Mouse (Mus musculus) left cerebral cortex, postnatal 36 days (tissue): ENCODE data around the gene Rasl11a. TPM values are rescaled to one million over a fixed set of nuclear protein-coding genes. Genes with fewer than 3 reads are reported as not detected.
A peak's percentile ranks its signal among the peaks of the same experiment; 100 is the strongest.

Experiments
- DNase-seq, 2 experiments: peaks; one replicate each; pipeline ENCODE4 v3.0.0; 2021 to 2022; ENCODE audit warnings: low spot score in 2 of 2, mixed read lengths in 1 of 2
- intact Hi-C: fragments of 180-260 bp; cut with DNase I; formaldehyde crosslinking; loops from one replicate; pipeline ENCODE4 v1.15.1; 2025
- total RNA-seq, 2 experiments: library from RNA; stranded (reverse); gene quantifications; 2 replicates each; pipeline ENCODE4 v1.2.3; 2021

The Rasl11a gene
- 1 to 10 TPM; 6.7 to 9.1 TPM for total RNA-seq

DNA sequence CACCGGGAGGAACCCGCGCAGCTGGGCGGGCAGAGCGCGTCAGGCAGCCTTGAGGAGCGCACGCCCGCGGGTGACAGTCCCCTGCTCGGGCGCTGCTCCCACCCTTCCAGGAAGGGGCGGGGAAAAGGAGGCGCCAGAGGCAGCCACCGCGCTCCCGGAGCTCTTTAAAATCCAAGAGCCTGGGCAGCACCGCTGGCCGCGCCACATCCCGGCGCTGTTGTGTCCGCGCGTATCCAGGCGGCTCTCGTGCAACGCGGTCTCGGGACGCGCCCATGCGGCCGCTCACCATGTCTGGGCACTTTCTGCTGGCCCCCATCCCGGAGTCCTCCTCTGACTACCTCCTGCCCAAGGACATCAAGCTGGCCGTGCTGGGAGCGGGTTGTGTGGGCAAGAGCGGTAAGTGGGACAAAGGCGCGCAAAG is at the start of gene Rasl11a:
Gene Rasl11a, plus strand, starts transcription at position 127 of the 421 bp plus-strand sequence.
- DNase-seq, result peak; percentile 79 to 84
- intact Hi-C loops, result loop anchor here (5.0 kb wide), 2 partner anchors 52 to 138 kb away; no protein-coding TSS in a partner anchor

DNA sequence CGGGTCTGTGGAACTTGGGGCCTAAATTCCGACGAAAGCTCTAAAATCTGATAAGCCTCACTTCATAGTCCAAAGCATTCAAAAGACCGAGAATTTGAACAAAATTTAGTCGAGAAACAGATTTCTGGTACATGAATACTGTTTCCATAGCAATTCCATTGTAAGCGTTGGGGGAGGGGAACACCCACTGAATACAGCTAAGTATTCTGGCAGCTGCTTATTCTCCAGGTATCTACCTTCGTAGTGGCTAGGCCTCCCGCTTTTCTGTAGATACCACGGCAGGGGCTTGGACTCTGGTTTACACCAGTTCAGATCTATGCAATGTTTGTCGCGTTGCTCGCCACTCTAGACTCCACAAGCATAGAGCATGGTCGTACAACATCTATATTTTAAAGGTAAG is 49.1 kb upstream of the Rasl11a start:
- intact Hi-C loops, result loop anchor here (2.0 kb wide), 1 partner anchor 37 kb away; the partner anchor contains the start of gene Rpl21

DNA sequence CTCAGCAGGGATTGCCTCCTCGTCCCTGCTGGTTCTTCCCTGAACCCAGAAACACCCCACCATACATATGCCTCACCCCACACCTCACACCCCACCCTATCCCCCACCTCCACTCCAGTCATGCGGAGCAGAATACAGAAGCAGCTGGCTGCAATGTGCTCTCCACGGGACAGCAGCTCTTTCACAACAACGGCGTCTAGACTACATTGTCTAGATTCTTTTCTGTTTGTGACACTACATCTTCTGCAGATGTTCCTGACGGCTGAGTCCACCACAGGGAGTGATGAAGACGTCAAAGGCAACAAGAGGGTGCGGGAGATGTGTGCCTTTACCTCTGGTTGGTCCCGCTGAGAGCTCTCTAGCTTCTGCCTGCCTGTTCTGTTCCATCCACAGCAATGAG is 46.8 kb upstream of the Rasl11a start:
- intact Hi-C loops, result no loop called here
- no peak for DNase-seq

More for the DNA sequence above, 49.1 kb upstream of the Rasl11a start:
- no peak for DNase-seq

DNA sequence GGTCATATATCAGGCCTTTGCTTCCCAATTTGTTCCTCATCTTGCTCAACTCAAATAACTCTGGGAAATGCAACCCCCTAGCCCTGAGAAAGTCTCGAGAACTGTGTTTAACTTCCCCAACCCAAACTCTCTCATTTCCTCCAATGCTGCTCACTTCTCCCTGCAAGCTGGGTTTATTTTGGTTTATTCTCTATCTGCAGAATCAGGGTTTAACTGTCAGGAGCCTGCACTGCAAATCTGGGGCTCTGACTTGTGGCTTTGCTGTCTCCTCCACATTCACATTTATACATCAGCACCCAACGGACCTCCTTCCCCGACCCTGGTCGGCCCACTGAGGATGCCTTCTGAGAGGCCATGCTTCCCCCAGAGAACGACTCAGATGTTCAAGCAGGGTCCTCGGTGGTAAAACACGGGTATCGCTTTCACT is 38.9 kb upstream of the Rasl11a start:
- DNase-seq, result no peak
- intact Hi-C loops, result no loop called here

DNA sequence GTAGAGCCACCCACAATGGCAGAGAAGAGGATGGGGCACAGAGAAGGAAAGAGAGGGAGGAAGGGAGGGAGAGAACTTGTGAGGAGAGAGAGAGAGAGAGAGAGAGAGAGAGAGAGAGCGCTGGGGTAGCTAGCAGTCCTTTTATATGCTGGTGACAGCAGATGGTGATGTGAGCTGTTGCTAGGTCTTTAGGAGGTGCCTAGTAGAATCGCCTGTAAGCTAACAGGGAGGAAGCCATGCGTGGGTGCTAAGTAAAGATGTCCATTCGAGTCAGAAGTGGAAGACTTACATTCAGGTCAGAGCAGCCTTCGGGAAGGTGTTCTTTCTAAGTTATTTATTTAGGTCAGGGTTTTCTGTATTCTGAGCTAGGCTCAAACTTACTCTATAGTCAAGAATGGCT is 34.9 kb upstream of the Rasl11a start:
- intact Hi-C loops, result no loop called here
- DNase-seq, result no peak

DNA sequence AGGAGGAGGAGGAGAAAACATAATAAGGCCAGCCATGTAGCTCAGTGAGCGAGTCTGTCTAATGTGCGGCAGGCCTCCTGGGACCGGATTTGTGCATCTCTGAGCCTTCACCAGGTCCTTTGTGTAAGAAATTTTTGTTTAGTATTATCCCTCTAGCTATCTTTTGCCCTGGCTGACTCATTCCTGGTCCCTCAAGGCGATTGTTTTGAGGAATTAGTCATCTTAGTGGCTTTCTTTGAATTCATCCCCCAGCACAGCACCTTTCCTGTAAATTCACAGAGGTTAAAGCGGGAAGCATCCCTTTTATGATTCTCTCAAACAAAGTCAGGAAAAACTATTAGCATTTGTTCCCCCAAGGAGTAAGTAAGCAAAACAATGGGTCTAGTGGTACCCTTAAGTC is 32.0 kb upstream of the Rasl11a start:
- intact Hi-C loops, result no loop called here
- DNase-seq, result no peak

DNA sequence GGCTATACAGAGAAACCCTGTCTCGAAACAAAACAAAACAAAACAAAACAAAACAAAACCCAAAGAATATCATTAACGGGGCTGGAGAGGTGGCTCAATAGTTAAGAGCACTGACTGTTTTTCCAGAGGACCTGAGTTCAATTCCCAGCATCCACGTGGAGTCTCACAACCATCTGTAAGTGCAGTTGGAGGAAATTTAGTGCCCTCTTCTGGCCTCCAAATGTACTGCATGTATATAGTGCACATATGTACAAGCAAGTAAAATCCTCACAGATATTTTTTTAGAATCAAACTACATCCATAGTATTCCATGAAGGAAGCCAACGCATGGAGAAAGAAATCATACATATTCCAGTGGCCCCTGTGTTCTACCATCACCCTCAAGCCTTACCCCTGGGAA is 31.4 kb upstream of the Rasl11a start:
- no peak for DNase-seq
- intact Hi-C loops, result no loop called here

DNA sequence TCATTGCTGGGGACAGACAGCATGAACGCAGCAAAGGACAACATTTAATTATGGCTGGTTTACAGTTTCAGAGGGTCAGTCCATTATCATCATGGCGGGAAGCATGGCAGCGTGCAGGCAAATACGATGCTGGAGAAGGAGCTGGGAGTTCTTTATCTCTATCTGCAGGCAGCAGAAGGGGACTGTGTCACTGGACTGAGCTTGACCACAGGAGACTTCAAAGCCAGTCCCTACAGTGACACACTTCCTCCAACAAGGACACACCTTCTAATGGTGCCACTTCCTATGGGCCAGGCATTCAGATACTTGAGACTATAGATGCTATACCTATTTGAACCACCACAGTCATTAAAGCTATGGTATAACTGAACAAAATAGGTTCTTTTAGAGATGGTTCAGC is 29.5 kb upstream of the Rasl11a start:
- DNase-seq, result no peak
- intact Hi-C loops, result no loop called here

DNA sequence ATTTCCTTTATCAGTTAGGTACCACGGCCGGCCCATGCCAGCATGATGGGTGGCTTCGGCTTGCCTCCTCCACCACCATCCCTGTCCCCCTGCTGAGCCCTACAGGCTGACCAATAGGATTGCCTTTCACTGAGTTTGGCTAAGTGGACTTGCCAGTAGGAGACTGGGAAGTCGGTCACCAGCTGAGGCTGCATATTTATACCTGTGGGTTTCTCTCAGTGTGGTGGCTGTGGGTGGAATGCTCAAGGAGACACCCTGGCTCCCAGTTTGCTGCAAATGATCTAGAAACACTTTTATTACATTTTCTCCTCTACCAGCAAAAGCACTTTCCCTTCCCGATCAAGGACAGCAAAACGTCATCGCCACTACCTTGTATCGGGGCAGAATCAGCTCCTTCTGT is 27.3 kb upstream of the Rasl11a start:
- no peak for DNase-seq
- intact Hi-C loops, result no loop called here

DNA sequence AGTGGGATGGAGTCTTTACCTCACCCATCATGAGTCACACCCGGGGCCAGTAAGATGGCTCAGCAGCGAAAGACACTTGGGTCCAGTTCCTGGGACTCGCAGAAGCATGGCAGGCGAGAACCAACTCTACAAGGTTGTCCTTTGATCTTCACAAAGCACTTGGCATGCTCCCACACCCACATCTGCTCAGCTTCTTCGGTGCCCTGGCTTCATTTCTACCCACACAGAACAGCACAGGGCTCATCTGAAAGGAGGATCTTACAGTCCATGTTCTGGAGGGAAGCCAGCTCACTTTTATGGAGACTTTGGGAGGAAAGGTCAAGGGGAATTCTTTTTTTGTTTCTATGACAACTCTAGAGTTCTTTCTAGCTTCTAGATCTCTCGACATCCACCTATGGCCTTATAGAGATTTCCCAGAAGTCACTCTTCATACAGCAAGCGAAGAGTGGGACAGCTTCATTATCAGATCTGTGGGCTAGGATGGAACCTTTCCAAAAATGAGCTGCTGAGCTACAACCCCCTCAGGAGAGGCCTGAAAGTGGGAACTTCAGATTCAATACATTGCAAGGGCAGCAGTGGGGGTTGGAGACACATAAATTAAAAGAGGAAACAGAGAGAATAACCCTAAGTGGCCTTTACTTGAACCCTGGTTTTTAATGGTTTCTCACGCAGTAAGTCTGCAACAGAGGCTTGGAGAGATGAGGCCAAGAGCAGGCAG is 25.8 kb upstream of the Rasl11a start:
- intact Hi-C loops, result no loop called here
- DNase-seq, result no peak

DNA sequence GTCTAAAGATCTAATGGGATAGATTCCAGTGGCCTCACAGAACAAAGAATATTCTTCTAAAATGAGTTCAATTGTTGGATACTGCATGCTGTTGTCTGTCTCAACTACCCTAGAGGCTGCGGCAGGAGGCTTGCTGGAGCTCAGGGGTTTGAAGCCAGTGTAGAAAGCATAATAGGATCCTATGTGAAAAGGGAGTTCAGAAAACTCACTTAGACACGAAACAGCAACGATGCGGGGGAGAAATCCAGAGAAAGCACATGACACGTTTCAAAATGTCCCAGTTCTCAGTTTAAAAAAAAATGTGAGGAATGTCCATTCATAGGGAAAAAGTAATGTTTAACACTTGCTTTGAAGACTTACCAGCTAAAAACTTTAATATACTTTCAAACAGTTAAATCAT is 21.9 kb upstream of the Rasl11a start:
- intact Hi-C loops, result no loop called here
- DNase-seq, result no peak

DNA sequence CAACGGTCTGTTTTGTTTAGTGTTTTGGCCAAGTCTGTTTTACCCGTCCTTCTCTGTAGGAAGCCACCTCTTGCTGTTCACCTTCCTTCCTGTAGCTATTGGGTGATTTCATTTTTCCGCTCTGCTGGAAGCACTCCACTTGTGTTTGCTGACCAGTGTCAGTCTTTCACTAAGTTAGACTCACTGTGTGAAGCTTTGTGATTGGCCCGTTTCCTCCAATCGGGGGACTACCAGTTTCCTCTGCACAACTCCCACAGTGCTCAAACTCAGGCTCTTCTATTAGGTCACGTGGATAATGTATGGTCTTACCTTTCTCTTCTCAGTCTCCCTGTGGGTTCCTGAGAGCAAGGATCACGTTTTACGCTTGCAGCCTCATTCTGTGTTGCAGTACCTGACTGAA is 15.3 kb upstream of the Rasl11a start:
- DNase-seq, result no peak
- intact Hi-C loops, result no loop called here

DNA sequence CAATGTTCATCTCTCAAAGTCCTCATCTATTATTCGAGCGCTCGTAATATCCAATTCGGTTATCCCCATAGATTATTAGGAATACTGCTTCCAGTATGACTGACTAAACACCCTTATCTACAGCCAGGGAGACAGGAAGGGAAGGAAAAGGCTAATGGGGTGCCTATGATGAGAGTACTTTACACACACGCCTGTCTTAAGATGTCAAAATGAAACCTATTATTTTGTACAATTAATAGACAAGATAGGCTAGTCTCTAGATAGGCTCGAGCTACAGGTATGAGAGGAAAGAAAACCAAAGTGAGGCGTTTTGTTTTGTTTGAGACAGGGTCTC is 12.5 kb upstream of the Rasl11a start:
- DNase-seq, result no peak
- intact Hi-C loops, result loop anchor here (2.0 kb wide), 2 partner anchors 38 to 68 kb away; partner anchors contain the start of gene Usp12

DNA sequence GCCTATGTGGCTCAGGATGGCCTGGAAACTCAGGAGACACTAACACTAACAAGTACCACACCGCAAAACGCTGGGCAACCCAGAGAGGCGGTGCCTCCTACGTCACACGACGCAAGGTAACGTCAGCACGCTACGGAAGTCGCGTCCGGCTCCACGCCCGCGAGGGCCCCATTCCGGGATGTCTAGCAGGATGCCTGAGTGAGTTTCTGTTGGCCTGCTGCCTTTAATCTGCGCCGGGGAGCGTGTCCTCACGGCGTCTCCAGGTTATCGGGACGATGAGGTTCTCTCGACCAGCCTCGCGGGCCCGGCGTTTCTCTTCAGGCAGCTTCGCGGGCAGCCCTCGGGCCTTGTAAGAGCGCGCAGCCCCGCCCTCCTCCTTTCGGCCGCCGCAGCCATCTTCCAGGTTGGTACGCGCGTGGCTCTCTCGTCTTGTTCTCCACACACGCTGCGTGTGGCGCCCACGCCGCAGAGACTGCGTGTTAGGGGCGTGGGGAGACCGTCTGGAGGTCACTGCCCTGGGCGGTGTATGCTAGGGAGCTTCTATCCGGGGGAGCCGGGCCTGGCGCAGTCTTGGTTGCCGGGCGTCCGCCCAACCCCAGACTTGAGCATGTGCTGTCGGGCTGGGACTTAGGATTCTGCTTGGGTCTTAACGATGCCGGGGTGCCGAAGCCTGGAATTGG is 12.0 kb upstream of the Rasl11a start, which contains the start of gene Rpl21:
Gene Rpl21, plus strand, starts transcription at position 122 of the 680 bp plus-strand sequence.
- intact Hi-C loops, result loop anchor here (2.0 kb wide), 2 partner anchors 38 to 68 kb away; partner anchors contain the start of gene Usp12
- DNase-seq, result peak; percentile 95 to 97

DNA sequence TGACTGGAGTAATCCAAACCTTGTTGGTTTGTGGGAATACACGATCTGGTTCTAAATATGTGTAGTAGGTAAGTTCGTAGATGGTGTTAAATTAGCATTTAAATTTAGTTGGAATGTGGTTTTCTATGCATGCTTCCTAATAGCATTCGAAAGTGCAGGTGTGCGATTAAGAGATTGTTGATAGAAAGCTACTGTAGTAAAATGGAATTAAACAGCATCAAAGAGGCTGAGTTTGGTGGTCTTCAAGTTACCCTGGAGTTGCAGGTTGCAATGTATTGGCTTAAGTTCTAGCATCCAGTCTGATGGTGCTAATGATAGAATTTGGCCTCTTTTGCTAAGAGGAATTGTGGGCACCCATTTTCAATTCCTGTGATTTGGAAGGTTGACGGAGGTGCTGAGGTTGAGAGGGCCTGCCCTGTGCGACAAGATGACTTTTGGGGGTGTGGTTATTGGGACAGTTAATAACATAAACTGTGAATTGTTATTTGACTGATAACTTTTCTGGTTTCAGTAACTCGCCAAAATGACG is 11.1 kb upstream of the Rasl11a start:
- DNase-seq, result no peak
- intact Hi-C loops, result loop anchor here (2.0 kb wide), 2 partner anchors 39 to 69 kb away; partner anchors contain the start of gene Usp12

DNA sequence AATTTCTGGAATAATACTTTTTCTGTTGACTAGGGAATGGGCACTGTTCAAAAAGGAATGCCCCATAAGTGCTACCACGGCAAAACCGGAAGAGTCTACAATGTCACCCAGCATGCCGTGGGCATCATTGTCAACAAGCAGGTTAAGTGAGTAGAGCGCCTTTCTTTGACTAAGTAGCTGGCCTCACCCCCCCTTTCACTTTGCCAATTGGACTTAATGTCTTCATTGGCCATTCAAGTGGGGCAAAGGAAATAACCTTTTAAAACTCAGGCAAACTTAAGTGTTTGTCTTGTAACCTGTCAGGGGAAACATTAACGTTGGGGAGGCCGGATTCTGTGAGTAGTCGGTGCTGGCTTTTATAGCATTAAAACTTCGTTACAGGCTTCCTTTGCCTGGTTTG is 9.9 kb upstream of the Rasl11a start:
- DNase-seq, result no peak
- intact Hi-C loops, result no loop called here

DNA sequence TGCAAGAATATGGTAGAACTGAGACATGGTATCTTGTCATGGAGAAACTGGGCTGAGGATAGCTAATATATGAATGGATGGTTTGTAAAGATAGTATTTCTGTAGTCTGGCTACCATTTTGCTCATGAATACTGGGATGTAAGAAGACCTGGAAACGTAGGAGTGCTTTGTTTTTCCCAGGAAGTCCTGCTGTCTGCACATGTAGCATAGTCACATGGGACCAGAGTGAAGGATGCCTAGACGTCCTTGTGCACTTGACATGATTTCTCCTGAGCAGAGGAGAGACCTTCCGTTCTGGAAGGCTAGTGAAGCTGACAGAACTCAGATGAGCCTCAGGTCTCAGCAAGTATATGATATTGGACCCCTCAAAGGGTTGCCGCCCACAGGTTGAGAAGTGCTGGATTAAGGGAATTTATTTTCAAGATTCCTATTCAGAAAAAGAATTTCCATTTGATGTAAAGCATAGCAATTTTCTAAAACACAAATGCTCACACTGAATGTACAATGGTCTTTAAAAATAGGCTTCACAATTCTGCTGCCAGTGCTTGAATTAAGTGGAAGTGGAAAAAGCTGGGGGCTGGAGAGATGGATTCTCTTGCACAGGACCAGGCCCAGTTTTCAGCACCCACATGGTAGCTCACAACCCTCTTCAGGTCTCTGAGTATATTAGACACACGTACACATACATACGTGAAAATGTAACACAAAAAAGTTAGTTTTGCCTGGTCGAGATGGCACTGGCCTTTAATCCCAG is 6.7 kb upstream of the Rasl11a start:
- no peak for DNase-seq
- intact Hi-C loops, result no loop called here

DNA sequence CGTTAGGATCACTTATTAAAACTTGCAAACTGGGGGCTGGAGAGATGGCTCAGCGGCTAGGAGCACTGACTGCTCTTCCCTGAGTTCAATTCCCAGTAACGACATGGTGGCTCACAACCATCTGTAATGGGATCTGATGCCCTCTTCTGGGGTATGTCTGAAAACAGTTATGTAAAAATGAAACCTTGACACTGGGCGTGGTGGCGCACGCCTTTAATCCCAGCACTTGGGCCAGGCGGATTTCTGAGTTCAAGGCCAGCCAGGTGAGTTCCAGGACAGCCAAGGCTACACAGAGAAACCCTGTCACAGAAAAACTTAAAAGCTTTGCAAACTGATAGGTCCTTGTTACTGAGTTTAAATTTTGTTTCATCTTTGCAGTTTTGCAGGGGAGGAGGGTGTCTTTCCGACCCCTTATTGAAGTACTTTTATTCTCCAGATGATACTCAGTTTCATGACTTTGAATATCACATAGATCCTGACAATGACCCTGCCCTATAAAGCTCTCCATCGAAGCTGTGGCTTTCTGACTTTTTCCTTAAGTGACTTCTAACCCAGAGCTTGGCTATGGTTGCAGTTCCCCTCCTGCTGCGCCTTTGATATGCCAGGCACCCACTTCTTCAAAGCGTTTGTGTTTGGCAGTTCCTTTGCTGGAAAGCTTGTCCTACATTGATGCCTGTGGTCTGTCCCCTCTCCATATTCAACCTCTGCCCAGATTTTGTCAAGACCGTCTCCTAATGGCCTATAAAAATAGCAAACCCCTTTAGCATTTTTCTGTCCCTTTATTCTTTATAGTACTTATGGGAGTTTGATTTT is 5.8 kb upstream of the Rasl11a start:
- intact Hi-C loops, result no loop called here

DNA sequence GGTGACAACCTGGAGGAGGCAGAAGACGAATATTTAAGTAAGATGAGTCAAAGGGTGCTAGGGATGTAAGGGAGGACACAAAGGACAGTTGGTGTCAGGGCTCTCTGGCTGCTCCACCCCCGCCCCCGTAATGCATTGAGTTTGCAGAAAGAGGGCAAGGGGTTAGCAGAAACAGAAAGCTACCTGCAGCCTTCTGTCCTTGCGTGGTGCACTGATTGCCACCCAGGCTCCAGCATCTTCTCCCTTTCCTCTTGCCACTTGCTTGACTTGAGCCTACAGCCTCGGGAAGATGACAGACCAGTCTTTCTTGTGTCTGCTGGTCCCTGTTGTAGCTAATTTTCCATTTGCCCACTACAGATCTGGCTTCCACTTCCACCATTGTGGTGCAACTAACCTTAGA is 5.1 kb upstream of the Rasl11a start:
- DNase-seq, result no peak
- intact Hi-C loops, result loop anchor here (5.0 kb wide), 1 partner anchor 132 kb away; no protein-coding TSS in a partner anchor

More for the DNA sequence above, 5.8 kb upstream of the Rasl11a start:
- no peak for DNase-seq
